Mouse (Mus musculus) ES-E14 (cell line): ENCODE measurements around the gene Tecr.

Experiments
- CHD2 ChIP-seq: IDR thresholded peaks from 2 replicates; pipeline ENCODE4 v1.6.1; 2014; ENCODE audit warnings: mild to moderate bottlenecking, low read depth, low read length, inconsistent platforms
- ZNF384 ChIP-seq: IDR thresholded peaks from 2 replicates; pipeline ENCODE4 v1.6.1; 2012; ENCODE audit warnings: low read depth, low read length, inconsistent platforms

DNA sequence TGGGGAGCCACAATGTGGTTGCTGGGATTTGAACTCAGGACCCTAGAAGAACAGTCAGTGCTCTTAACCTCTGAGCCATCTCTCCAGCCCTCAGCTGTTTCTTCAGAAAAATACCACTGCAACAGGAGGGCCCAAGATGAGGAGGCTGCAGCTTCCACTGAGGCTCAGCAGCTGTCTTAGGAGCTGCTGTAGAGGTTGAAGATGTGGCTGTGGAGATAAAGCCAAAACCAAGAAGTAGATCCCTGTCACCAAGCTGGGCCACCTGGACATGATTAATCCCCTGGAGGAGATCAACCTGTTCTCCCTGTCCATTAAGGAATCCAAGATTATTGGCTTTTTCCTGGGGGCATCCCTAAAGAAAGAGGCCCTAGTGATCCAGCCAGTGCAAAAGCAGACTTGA is 8.0 kb downstream of the Tecr start:
- no peak for TF ChIP-seq CHD2
- TF ChIP-seq ZNF384, result no peak
